Mouse (Mus musculus) G1E-ER4 (cell line): Measurements from ENCODE around the gene Kcnt2. TPM values are rescaled to one million over a fixed set of nuclear protein-coding genes. Genes with fewer than 3 reads are reported as not detected.

Experiments used
- GATA1 ChIP-seq: IDR thresholded peaks from one replicate; pipeline ENCODE4 v1.8.0; 2012; ENCODE audit warnings: low read length, inconsistent platforms
- polyA plus RNA-seq: library from polyadenylated mRNA; stranded (reverse); fragments of >175 nt; gene quantifications from 2 replicates; pipeline ENCODE4 v1.2.3, GENCODE M21; 2012

Kcnt2 gene
- polyA plus RNA-seq, 1 experiment: not detected

- TF ChIP-seq GATA1: no peak
Measured at GRCm38 (mm10) chr1:140438176-140438575, 192.2 kb downstream of the Kcnt2 start.

DNA sequence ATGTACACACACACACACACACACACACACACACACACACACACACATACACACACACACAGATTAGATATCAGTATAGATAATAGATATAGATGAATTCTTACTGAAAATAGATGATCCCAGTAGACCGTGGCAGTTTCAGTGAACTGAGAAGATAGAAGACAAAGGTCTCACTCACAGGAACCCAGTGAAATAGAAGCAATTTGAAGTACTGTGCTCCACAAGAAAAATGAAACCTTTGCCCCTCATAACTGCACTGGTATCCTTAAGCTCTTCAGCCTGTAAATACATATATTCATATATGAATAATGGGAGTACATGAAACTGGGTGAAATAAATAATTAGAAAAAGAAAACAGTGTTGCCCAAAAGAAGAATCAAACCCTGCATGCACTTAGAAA is 197.9 kb downstream of the Kcnt2 start:
- no peak for TF ChIP-seq GATA1

- no peak for TF ChIP-seq GATA1
Measured at GRCm38 (mm10) chr1:140444394-140444793, 198.4 kb downstream of the Kcnt2 start.

DNA sequence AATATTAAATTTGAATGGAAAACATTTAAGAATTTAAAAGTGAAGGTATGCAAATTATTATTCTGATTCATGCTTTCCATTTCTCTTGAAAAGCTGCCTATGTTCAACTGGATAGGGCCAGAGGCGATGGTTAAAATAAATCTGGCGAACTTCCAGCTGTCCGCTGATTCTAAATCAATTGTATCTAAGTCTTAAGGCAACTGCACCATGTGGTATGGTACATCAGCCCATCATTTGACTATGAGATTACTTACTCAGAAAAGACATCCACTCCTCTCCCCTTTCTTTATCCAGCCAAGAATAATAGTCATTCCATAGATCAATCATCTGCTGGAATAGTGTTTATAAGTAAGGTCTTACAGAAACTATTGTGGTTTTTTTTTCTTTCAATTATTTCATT is 205.5 kb downstream of the Kcnt2 start:
- no peak for TF ChIP-seq GATA1

DNA sequence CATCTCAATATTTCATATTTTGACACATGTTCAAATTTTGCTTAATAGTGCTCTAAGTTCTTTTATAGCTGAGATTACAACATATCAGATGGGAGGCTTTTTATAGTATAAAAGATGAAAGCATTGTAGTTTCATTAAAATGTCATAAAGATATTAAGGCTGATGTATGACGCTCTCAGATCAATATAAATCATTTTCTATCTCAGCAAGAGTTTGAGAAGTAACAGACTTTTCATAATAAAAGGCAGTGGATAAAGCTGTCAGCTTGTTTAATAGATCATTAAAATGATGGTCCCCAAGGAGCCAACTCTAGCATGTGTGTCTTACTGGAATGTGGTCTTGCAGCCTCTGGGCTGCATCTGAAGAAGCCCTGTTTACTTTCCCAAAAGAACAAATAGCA is 206.0 kb downstream of the Kcnt2 start:
- no peak for TF ChIP-seq GATA1

GRCm38 (mm10) chr1:140455903-140456302 is 209.9 kb downstream of the Kcnt2 start:
- no peak for TF ChIP-seq GATA1

- no peak for TF ChIP-seq GATA1
Measured at GRCm38 (mm10) chr1:140456873-140457272, 210.9 kb downstream of the Kcnt2 start.

- TF ChIP-seq GATA1: no peak
Measured at GRCm38 (mm10) chr1:140468315-140468714, 222.4 kb downstream of the Kcnt2 start.

- no peak for TF ChIP-seq GATA1
Measured at GRCm38 (mm10) chr1:140469586-140469985, 223.6 kb downstream of the Kcnt2 start.

DNA sequence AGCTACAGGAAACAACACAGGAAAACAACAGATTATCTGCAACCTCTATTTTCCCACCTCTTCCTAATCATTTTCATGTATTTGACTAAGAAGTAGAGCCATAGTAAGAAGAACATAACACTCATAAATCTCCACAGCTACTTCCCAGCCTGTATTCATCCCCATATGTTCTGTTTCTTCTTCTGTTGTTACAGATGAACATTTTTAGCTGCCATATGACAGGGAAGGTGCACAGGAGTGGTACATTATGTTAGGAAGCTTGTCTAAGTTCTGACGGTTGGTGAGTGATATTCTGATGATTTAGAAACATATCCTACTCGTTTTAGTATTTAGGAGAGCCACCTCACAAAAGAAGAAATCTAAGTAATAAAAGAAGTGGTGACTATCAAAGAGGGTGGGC is 231.0 kb downstream of the Kcnt2 start:
- TF ChIP-seq GATA1: no peak

- TF ChIP-seq GATA1: no peak
Measured at GRCm38 (mm10) chr1:140484016-140484415, 238.1 kb downstream of the Kcnt2 start.

DNA sequence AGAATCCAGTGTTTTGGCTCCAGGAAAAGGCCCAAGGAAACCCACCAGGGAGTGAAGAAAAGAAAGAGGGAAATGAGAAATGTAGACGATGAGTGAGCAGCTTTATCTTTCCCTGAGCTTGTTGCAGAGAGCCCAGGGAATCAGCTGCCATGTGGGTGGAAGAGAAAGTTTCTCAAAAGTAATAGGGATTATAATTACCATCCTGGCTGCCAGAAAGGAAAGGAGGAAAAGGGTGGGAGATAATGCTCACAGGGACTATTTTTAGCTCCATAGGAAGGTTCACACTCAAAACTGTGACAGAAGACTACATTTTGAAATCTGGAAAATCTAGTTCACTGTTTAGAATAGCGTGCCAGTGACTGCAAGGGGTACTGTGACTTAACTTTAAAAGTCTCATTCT is 243.9 kb downstream of the Kcnt2 start:
- no peak for TF ChIP-seq GATA1

- TF ChIP-seq GATA1: no peak
Measured at GRCm38 (mm10) chr1:140491406-140491805, 245.4 kb downstream of the Kcnt2 start.

GRCm38 (mm10) chr1:140492237-140492636 is 246.3 kb downstream of the Kcnt2 start:
- no peak for TF ChIP-seq GATA1

DNA sequence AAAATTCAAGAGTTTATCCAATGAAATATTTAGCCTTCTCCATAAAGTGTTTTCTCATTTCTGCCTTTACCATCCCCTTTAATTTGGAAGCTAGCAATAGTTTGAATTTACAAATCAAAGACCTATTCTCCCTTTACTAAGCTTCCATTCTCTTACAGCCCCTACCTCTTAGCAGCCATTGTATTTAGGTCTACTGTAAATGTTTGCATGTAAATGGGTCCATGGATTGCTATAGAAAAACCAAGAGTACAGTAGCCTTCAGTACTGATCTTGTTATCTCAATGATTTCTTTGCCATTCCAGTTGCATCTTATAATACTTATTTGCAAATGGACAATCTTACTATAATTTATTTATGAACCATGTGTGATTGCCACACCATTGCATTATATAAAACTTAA is 267.5 kb downstream of the Kcnt2 start:
- no peak for TF ChIP-seq GATA1

- TF ChIP-seq GATA1: no peak
Measured at GRCm38 (mm10) chr1:140531285-140531908, 285.4 kb downstream of the Kcnt2 start.

GRCm38 (mm10) chr1:140534849-140535248 is 288.9 kb downstream of the Kcnt2 start:
- no peak for TF ChIP-seq GATA1

GRCm38 (mm10) chr1:140542066-140542465 is 296.1 kb downstream of the Kcnt2 start:
- no peak for TF ChIP-seq GATA1
